Mouse (Mus musculus) forebrain, embryonic 11.5 days (tissue): ENCODE data around the gene Palld. TPM values are rescaled to one million over a fixed set of nuclear protein-coding genes. Genes with fewer than 3 reads are reported as not detected.

Experiments used
- ATAC-seq: fragments of 200-750 bp; cut with Nextera tagmentation; replicated peaks from 2 replicates; pipeline ENCODE4 v1.8.0; 2017; ENCODE audit warnings: moderate TSS enrichment; ENCODE audit not compliant: low FRiP score
- DNase-seq: peaks from one replicate; pipeline ENCODE4 v3.0.0-alpha.2; 2017; ENCODE audit warnings: low spot score
- H3K27ac ChIP-seq: fragments of 300-500 bp; sonication (generic); 2 replicates; pipeline ENCODE4 v1.5.1; 2014; ENCODE audit warnings: low read depth, low read length
- H3K27me3 ChIP-seq: fragments of 300-500 bp; sonication (generic); 2 replicates; pipeline ENCODE4 v1.6.1; 2014; ENCODE audit warnings: mild to moderate bottlenecking, low read length, mixed read lengths; ENCODE audit not compliant: control insufficient read depth, insufficient read depth
- H3K36me3 ChIP-seq: fragments of 300-500 bp; sonication (generic); 2 replicates; pipeline ENCODE4 v1.6.1; 2014; ENCODE audit warnings: mild to moderate bottlenecking, low read length, moderate library complexity, mixed read lengths; ENCODE audit not compliant: control insufficient read depth, insufficient read depth
- H3K4me1 ChIP-seq: fragments of 300-500 bp; sonication (generic); replicated peaks from 2 replicates; pipeline ENCODE4 v1.6.1; 2014; ENCODE audit warnings: low read length, mixed read lengths; ENCODE audit not compliant: control insufficient read depth, insufficient read depth
- H3K4me2 ChIP-seq: fragments of 300-500 bp; sonication (generic); 2 replicates; pipeline ENCODE4 v1.6.1; 2014; ENCODE audit warnings: low read depth, mild to moderate bottlenecking, low read length, moderate library complexity, mixed read lengths; ENCODE audit not compliant: severe bottlenecking
- H3K4me3 ChIP-seq: fragments of 300-500 bp; sonication (generic); 2 replicates; pipeline ENCODE4 v1.5.1; 2014; ENCODE audit warnings: low read depth, low read length
- H3K9ac ChIP-seq: fragments of 300-500 bp; sonication (generic); 2 replicates; pipeline ENCODE4 v1.6.1; 2014; ENCODE audit warnings: low read length
- H3K9me3 ChIP-seq: fragments of 300-500 bp; sonication (generic); 2 replicates; pipeline ENCODE4 v1.6.1; 2016; ENCODE audit warnings: low read length, mixed read lengths; ENCODE audit not compliant: control insufficient read depth
- WGBS: fragments of 180-500 bp; shearing (Covaris S2); extraction: QIAGEN DNeasy Blood & Tissue Kit; methylation state at CpG from one replicate; pipeline ENCODE4 v1.1.7; 2014; 5-methylcytosine and 5-hydroxymethylcytosine counted together
- polyA plus RNA-seq: library from polyadenylated mRNA; unstranded; fragments of >200 nt; fragmentation: Nextera tagmentation; extraction: Ambion mirVana; gene quantifications from 2 replicates; pipeline ENCODE4 v1.2.1, GENCODE M21; 2014

Gene Palld
- polyA plus RNA-seq, 1 experiment from 2014 or later = 56.7 TPM

DNA sequence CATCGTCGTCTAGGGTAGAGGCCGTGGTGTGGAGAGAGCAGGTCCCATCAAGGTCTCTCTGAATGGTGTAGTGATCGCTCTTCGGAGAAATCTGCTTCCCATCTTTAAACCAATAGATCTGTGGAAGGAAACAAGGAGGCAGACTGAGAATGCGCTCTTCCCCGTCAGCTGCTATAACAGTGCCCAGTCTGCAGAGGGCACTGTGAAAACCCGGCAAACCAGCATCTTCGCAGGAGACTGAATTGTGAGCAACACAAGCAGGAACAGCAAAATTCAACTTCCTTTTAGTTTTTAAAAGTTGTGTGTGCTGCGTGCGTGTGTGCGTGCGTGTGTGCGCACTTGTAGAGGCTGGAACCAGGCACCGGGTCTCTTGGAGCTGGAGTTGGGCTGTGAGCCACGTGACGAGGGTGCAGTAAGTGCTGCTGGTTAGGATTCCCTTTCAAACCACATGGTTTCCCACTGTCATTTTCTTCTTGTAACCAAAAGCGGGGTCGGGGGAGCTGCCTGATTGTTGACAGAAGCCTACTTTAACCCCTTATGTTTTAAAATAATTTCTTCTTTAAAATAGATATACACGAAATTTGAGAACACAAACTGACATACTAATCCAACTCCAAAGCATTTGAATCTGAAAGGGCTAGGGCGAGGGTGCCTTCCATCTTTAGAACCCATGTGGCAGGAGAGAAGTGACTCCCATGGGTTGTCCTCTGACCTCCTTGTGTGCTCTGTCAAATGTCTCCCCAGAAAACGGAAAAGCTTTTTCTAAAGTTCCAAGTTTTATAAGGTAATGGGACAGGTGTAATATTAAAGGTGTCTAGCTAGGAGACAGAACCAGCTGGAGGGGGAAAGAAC, 370.3 kb downstream of the Palld start:
- H3K4me1 ChIP-seq = no peaks in the 10 kb centered on the region
- ATAC-seq (no peak), DNase-seq (no peak)
- no peak overlapping the region for H3K4me2 ChIP-seq
- H3K4me3 ChIP-seq = no peak overlapping the region
- no peak overlapping the region for H3K9ac ChIP-seq
- no peak overlapping the region for H3K27ac ChIP-seq
- H3K36me3 ChIP-seq = peaks cover 5% of the 10 kb centered on the region
- whole genome bisulfite sequencing = 77% methylated on average over 22 of the region's 22 CpGs
- no peaks in the 10 kb centered on the region for H3K9me3 ChIP-seq
- no peaks in the 10 kb centered on the region for H3K27me3 ChIP-seq

DNA sequence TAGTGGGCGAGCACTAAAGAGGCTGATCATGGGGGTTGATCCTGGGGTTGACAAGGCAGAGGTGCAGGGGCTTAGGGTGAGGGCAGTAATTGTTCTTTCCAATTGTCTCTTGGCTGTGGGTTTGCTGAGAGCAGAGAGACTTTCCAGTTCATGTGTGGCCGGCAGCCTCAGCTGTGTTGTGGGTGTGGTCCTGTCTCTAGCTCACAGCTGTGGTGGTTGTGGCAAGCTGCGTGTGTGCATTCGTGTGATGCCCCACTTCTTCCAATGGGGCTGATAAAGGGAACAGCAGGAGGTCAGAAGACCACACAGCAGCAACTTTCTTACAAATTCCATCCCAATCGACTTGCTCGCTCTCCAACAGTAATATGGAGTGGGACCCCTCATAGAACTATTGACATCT, 373.8 kb downstream of the Palld start:
- Histone ChIP-seq H3K9me3 (no peaks in the 10 kb centered on the region), H3K9ac (no peak overlapping the region), H3K4me2 (no peak overlapping the region), H3K27me3 (no peaks in the 10 kb centered on the region), H3K36me3 (peaks cover 4% of the 10 kb centered on the region), H3K4me1 (no peaks in the 10 kb centered on the region), H3K4me3 (no peak overlapping the region), H3K27ac (no peak overlapping the region)
- ATAC-seq (no peak), DNase-seq (no peak)
- 73% methylated on average over 6 of the region's 6 CpGs for WGBS

DNA sequence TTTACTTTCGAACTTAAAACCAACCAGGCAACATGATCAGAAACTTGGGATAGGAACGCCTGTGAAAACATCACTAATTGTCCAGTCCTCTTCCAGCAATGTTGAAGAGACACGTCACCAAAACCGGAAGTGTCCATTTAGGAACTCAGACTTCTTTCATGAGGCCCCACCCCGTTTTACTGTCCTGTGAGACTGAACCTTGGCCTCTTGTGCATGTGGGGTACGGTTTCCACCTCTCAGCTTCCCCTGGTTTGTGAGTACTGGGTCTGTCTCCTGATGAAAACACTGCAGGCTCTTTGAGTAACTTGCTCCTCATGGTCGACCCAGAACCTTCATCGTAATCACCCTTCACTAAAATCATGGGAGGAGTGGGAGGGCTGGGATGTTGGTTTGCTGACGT, 374.3 kb downstream of the Palld start:
- Histone ChIP-seq H3K27me3 (no peaks in the 10 kb centered on the region), H3K4me1 (no peaks in the 10 kb centered on the region), H3K4me2 (no peak overlapping the region), H3K9ac (no peak overlapping the region), H3K27ac (no peak overlapping the region), H3K36me3 (peaks cover 4% of the 10 kb centered on the region), H3K9me3 (no peaks in the 10 kb centered on the region), H3K4me3 (no peak overlapping the region)
- 90% methylated on average over 9 of the region's 9 CpGs for WGBS
- ATAC-seq = no peak
- no peak for DNase-seq

DNA sequence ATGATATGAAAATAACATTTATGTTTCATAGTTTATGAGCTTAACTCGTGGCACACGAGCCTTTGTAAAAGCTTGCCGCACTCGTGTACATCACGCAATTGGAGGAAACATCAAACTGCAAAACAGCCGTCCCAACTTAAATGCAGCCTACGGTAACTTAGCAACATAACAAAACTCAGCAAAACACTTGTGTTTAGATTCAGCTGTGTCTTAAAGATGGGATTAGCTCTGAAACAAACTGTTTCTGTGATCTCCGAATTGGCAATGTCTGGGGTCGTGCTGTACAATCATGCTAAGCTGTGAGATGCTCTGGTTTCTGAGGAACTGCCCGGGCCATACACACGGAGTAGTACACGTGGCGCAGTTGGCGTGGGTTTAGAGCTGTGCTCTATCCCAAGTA, 375.5 kb downstream of the Palld start:
- no peak for ATAC-seq
- DNase-seq = no peak
- H3K36me3 ChIP-seq = peaks cover 4% of the 10 kb centered on the region
- H3K4me3 ChIP-seq = no peak overlapping the region
- no peak overlapping the region for H3K27ac ChIP-seq
- H3K9ac ChIP-seq = no peak overlapping the region
- H3K4me2 ChIP-seq = no peak overlapping the region
- 90% methylated on average over 14 of the region's 14 CpGs for WGBS
- no peaks in the 10 kb centered on the region for H3K27me3 ChIP-seq
- no peaks in the 10 kb centered on the region for H3K9me3 ChIP-seq
- no peaks in the 10 kb centered on the region for H3K4me1 ChIP-seq

DNA sequence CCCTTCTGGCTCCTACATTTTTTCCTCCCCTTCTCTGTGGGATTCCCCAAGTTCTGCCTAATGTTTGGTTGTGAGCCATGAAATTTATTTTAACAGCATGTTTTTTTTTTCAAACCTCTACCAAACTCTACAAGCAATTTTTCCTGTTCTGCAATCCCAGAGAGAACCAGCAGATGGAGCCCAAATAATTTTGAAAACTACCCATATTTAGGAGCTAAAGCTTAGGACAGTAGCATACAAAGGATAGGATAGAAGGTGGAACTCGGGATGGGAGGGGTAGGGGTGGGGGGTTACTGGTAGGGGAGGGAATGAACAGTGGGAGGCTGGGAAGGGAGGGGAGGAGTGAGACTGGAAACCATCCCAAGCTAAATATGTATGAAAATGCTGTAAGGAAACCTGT, 380.4 kb downstream of the Palld start:
- 19% methylated on average over 1 of the region's 1 CpGs for WGBS
- Histone ChIP-seq H3K4me2 (no peak overlapping the region), H3K27ac (no peak overlapping the region), H3K9me3 (no peaks in the 10 kb centered on the region), H3K4me3 (no peak overlapping the region), H3K27me3 (no peaks in the 10 kb centered on the region), H3K9ac (no peak overlapping the region), H3K4me1 (peaks cover 3% of the 10 kb centered on the region; the same call in 1 of the 2 replicates), H3K36me3 (peaks cover 2% of the 10 kb centered on the region)
- ATAC-seq (no peak), DNase-seq (no peak)

DNA sequence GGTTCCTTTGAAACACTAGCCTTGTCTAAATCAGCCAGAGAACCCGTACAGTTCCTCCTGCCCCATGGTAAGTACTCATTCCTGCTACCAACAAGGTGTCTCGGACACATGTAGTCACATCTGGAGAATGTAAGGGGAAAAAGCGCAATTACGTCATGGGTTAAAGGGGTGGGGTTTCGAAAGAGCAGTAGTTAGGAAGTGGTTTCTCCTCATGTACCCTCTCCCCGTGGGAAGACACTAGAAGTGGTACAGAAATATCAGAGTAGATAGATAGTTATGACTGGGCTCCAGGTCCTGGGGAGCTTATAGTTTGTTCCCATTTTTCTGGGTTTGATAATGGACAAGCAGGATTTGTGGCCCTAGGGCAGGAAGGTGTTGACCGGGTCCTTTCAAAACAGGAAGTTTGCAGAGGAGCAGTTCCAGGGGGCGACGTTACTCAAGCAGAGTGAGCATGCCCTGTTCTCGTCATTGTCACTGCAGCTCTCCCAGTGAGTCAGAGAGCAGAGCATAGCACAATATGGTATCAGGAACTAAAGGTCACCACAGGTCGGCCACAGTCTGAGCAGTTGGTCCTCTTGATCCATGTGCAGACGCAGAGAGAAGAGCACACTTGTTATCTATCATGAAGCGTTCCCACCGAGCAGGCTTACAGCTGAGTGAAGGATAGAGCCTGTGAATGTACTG, 384.8 kb downstream of the Palld start:
- H3K36me3 ChIP-seq = peaks cover 2% of the 10 kb centered on the region; the same call in 1 of the 2 replicates
- H3K4me3 ChIP-seq = no peak overlapping the region
- 79% methylated on average over 14 of the region's 14 CpGs for WGBS

DNA sequence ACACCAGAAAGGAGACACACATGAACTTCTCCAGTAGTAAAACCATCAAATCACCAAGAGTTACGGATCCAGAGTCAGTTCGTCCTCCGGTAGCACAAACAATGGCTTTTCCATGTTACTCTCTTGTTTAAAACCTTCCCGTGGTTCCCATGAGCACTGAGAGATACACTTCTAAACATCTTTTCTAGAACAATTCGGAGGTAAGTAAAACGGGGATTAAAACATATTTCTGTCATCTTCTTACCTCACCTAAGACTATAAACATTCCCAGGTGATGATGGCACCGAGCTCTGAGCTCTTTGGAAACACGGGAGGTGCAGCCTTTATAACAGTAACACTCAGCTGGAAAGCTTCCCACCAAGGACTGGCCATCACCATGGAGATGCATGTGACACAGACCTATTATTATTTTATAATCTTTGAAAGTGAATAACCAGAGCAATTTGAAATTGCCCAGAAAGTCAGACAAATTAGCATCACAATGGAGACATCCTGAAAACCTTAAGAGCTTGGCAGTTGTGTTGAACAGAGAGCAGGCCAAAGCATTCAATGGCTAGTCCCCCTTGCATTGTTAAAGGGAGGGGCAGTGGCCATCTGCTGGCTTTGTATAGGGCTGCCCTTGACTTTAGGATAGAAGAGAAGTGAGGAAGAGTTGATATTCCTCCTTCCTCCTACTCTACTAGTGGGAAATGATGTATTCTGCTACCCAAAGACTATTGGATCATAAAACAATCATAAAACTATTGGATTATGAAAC, 385.6 kb downstream of the Palld start:
- no peak overlapping the region for H3K9ac ChIP-seq

More for the DNA sequence above, 384.8 kb downstream of the Palld start:
- H3K4me2 ChIP-seq = no peak overlapping the region
- H3K27me3 ChIP-seq = no peaks in the 10 kb centered on the region
- ATAC-seq (no peak), DNase-seq (no peak)
- H3K9me3 ChIP-seq = no peaks in the 10 kb centered on the region
- no peak overlapping the region for H3K9ac ChIP-seq
- peak overlapping the region; percentile 78 for H3K27ac ChIP-seq
- peaks cover 11% of the 10 kb centered on the region for H3K4me1 ChIP-seq

DNA sequence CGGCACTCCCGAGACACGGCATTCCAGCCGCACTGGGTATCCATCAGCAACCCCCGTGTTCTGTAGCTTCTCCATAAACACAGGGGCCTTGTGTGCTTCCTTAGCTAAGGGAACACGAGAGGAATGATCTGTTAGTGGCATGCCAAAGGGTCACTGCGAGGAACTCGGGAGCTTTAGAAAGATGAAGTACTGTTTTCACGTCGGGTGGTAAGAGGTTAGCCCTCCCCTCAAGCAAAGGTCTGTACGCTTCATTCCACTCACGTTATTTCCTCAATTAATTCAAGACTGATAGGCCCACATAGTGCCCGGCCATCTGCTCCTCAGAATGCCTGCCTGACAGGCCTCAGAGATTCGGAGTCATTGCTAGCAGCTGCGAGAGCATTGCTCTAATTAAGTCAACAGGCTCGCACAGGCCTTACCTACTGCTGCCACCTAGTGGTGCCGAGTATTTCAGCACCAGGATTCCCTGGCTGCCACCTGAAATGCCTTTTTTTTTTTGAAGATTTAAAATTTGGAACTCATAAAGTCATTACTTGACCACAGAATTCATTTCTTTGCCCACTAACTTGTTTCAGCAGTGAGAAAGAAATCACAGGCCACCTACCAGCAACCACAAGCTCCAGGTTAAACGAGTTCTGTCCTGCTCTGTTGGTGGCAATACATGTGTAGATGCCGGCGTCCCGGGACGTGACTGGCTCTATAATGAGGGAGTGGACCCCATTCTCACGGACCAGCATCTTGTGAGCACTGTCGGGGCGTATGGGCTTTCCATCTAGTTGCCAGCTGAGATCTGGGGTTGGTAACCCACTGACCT, 386.4 kb downstream of the Palld start:
- DNase-seq = peak; percentile 89

More for the DNA sequence above, 385.6 kb downstream of the Palld start:
- WGBS = 71% methylated on average over 8 of the region's 8 CpGs
- no peaks in the 10 kb centered on the region for H3K27me3 ChIP-seq
- H3K36me3 ChIP-seq = peaks cover 3% of the 10 kb centered on the region; the same call in 1 of the 2 replicates
- ATAC-seq (peak; percentile 43; the same call in 1 of the 2 replicates), DNase-seq (no peak)
- H3K27ac ChIP-seq = peak overlapping the region; percentile 78
- no peak overlapping the region for H3K4me3 ChIP-seq
- peak overlapping the region; percentile 5; the same call in 1 of the 2 replicates for H3K4me2 ChIP-seq
- H3K4me1 ChIP-seq = peaks cover 11% of the 10 kb centered on the region
- no peaks in the 10 kb centered on the region for H3K9me3 ChIP-seq

More for the DNA sequence above, 386.4 kb downstream of the Palld start:
- no peaks in the 10 kb centered on the region for H3K27me3 ChIP-seq
- peak; percentile 85 for ATAC-seq
- no peak overlapping the region; the same call in 1 of the 2 replicates for H3K9ac ChIP-seq
- peak overlapping the region; percentile 85 for H3K27ac ChIP-seq
- H3K9me3 ChIP-seq = no peaks in the 10 kb centered on the region
- H3K4me1 ChIP-seq = peaks cover 11% of the 10 kb centered on the region
- WGBS = 41% methylated on average over 25 of the region's 25 CpGs
- H3K36me3 ChIP-seq = peaks cover 3% of the 10 kb centered on the region; the same call in 1 of the 2 replicates
- peak overlapping the region; percentile 5; the same call in 1 of the 2 replicates for H3K4me2 ChIP-seq
- no peak overlapping the region for H3K4me3 ChIP-seq
